Mouse (Mus musculus) cerebellum, adult 9-10 months (tissue): ENCODE measurements around the gene Zbtb20.

Experiments used
- DNase-seq: peaks from one replicate; pipeline ENCODE4 v3.0.0; 2022

Gene Zbtb20

GRCm38 (mm10) chr16:43458726-43459223 is 583.1 kb downstream of the Zbtb20 start:
- no peak for DNase-seq

- DNase-seq: no peak
These were observed 586.2 kb downstream of the Zbtb20 start for GRCm38 (mm10) chr16:43461745-43462378.

DNA sequence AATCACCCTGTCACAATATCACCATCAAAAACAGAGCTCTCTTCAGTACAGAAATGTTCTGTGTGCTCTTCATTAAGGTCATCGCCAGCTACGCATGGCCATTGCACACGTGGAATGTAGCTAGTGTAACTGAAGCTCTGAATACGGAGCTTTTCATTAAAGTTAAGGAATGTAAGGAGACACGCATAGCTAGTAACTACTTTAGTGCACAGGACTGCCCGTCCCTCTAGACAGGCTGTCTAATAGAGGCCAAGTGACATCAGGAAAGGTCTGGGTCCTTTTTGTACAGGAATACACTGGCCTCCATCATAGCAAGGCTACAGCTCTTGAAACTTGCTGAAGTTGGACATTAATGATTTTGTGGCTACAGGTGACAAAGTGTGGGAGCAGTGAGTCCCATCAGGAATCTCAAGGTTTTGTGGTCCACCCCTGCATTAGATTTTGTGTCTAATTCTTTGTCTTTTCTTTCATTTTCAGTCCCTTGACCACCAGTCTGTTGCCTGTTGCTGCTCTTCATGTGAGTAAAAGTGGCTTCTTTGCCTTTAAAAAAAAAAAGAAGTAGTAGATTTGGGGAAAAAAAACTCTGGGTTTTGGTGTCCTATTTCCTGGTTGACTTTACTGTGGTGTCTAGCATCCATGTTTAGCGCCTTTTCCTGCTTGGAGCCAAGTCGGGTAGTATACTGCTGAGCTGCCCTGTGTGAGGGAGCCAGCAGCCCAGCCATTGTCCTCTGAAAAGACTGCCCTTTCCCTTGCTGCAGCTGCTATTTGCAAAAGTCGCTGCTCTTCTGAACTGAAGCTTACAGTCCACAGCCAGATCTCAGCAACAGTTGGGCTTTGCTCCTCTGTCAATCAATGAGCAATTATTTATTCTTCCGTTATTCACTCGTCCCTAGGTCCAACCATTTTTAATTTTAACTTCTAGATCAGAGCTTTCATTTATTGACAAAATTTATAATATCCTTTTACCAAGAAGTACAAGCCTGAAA is 587.1 kb downstream of the Zbtb20 start:
- peak; percentile 36 for DNase-seq

DNA sequence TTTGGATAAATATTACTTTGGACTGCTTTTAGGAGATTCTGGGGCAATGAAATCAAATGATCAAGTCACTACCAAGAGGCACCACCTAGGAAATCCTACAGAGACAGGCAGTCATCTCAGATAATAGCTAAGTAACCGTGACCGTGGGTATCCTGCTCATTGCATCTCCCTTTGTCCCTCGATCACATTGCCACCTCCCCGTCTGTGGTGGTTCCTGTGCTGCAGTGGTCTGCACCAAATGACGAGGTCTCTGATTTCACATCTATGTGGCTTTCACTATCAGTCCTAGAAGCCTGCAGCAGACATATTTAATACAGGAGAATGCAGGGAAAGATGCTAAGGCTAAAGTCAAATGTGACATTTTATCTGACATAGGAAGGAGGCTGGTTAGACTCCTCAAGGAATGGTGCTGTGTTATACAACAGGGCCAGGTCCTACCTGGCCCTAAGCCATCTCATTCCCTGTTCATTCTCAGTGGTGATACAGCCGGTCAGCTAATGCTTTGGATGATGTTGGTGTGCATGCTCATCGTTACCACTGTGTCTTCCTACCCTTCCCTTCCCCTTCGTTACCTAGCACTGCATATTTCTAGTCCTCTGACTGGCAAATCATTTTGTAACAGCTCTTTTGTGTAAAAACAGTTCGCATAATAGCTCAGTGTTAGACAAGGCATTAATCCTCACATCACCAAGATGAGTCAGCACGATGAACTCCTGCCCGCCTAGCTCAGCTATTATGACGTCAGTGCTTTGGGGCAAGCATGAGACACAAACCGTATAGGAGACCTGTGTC is 588.2 kb downstream of the Zbtb20 start:
- peak; percentile 63 for DNase-seq

DNA sequence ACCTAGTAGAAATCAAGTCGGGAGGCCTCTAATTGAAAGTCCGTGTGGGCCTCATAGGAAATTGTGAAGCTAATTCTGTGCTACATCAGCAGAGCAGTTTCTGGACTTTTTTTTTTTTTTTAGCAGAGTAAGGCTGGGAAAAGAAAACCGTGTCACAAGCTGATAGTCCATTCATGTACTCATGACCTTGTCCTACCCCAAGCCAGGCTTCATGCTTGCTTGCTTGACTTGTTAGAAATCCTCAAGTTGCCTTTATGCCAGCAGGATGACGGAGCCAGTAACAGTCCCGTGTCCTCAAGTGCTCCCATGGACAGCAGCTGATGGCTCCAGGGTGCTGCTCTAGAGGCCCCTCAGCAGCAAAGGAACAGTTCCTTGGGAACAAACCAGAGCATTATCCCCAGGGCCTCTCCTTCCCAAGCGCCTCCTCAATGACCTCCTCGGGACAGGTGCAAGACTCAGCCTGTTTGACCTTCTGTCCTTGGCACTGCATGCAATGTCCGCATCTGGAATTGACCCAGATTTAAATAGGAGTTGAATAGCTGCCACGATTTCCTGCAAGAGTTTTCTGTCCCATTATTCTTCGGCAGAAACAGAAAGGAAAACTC is 588.9 kb downstream of the Zbtb20 start:
- DNase-seq: peak; percentile 62

DNA sequence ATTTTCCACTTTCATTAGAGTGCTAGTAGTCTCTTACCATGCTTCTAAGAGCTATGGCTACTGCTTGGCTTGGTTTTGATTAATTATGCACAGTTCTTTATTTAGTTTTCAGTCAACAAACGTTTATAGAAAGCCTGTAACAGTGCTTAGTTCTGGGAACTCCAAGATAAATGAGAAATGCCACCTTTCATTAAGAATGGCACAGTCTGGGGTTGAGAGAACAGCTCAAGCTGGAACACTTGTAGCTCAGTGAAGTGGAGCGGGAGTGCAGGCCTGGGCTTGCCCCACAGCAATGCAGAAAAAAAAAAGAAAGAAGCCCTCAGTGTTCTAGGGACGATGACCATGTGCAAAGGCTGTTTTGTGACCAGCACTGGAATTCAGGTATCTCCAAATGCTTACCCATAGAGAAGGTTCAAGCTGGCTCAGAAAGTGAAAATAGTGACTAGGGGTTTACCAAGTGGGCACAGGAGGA is 589.7 kb downstream of the Zbtb20 start:
- peak; percentile 30 for DNase-seq

- no peak for DNase-seq
These were observed 590.5 kb downstream of the Zbtb20 start for GRCm38 (mm10) chr16:43465921-43466748.

- peak; percentile 89 for DNase-seq
These were observed 591.0 kb downstream of the Zbtb20 start for GRCm38 (mm10) chr16:43466749-43467065.

DNA sequence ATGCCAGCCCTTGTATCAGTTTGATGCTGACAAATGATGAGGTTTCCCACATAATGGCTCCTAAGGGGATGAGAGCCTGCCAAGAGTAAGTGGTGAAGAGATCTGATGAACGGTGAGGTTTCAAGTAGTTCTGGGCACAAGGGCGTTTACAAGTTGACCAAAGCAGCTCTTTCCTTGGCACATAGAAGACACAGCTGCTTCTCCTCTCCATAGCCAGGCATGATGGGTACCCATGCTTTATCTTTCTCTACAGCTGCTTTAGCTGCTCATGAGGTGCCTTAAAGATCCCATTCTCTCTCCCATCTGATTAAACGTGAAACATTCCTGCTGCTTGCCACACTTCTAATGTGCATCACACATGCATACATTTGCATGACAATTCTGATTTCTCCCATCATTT is 595.4 kb downstream of the Zbtb20 start:
- DNase-seq: no peak

GRCm38 (mm10) chr16:43474941-43475728 is 599.5 kb downstream of the Zbtb20 start:
- DNase-seq: no peak

DNA sequence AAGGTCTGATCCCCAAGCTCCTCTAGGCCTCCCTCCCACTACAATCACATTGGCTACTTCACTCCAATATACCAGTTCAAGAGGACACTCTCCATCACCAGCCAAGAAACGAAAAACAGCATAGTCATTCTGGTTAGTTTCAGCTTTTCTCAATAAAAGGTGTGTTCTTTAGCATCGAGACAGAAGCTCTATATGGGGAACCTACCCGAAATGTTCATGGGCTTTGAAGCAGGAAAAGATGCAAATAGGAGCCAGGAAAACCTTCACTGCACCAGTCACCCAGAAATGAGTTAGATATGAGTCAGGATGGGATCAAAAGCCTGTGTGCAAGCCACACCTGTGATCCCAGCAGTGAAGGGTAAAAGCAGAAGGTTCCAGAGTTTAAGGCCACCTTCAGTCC is 601.2 kb downstream of the Zbtb20 start:
- no peak for DNase-seq

GRCm38 (mm10) chr16:43478352-43478751 is 602.7 kb downstream of the Zbtb20 start:
- no peak for DNase-seq

GRCm38 (mm10) chr16:43480532-43480931 is 604.9 kb downstream of the Zbtb20 start:
- no peak for DNase-seq

GRCm38 (mm10) chr16:43482125-43482524 is 606.4 kb downstream of the Zbtb20 start:
- no peak for DNase-seq

- DNase-seq: no peak
These were observed 607.1 kb downstream of the Zbtb20 start for GRCm38 (mm10) chr16:43482738-43483137.

GRCm38 (mm10) chr16:43484400-43484799 is 608.7 kb downstream of the Zbtb20 start:
- no peak for DNase-seq

GRCm38 (mm10) chr16:43489362-43489761 is 613.7 kb downstream of the Zbtb20 start:
- DNase-seq: no peak

GRCm38 (mm10) chr16:43489984-43490383 is 614.3 kb downstream of the Zbtb20 start:
- DNase-seq: no peak

DNA sequence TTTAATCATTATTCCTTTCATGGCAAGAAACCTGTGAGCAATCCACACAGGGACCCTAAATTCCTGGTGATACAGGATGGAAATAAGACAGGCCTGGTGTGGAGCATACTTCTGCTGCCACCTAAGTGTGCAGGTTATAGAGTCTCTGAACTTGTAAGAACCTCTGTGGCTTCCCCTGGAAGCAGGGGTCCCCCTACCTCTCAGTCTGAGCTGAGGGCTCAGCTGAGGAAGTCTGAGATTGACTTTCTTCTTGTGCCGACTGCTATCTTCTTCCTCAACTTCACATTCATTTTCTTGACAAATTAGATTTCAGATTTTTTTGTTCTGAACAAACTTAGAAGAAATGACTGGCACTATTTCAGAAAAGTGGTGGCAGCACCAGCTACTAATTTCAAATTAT is 617.2 kb downstream of the Zbtb20 start:
- DNase-seq: no peak

DNA sequence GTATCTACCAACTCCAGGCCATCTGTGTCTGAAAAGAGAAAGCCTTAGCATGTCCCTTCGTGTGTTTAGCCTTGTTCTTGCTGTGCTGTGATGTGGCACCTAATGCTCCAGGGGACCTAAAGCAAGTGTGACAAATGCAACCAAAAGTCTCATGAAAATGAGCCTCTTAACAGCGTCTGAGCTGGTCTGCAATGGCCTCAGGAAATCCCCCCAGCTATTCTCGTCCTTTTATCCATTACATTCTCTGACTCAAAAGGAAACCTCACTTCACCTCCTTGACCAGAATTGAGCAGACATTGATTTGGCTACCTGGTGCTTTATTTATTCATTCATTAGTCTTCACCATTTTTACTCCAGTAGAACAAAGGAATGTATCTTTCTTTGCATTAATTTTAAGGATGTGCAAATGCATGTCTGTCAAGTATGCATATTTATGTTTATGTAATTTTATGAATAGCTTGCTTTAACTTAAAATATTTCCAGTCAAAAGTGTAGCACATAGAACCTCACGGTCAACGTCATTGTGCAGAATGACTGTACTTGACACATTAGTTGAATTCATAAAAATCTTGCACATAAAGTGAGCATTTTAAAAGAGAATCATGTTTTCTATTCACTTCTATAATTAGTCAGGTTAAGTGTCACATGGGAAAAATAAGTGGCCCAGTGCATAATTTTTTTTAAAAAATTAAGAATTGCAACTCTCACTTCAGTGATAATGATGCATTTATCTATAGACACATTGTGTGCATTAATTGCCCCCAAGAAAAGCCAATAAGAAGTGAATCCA is 618.1 kb downstream of the Zbtb20 start:
- DNase-seq: no peak
